Mouse (Mus musculus) cerebellum, postnatal 4 days (tissue): ENCODE measurements around the gene H6pd.

Experiments
- DNase-seq, 2 experiments: peaks; one replicate each; pipeline ENCODE4 v3.0.0; 2022; ENCODE audit warnings: low spot score in 2 of 2, mixed read lengths in 1 of 2

H6pd gene

DNA sequence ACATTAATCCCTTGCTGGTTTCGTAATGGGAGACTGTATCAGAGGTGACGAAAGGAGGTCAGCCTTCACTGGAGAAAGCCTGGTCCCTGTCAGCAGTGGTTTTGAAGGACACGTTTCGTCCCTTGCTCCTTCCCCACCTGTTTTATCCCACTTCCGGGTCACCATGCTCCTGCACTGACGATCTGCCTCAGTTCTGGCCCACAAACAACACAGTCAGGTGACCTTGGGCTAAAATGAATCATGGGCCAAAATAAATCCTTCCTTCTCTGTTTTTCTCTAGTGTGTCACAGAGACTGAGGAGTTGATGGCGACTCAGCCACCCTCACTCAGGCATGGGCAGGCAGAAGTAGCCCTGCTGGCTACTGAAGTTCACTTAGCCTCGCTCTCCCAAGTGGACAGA, 33.5 kb downstream of the H6pd start:
- DNase-seq = no peak

DNA sequence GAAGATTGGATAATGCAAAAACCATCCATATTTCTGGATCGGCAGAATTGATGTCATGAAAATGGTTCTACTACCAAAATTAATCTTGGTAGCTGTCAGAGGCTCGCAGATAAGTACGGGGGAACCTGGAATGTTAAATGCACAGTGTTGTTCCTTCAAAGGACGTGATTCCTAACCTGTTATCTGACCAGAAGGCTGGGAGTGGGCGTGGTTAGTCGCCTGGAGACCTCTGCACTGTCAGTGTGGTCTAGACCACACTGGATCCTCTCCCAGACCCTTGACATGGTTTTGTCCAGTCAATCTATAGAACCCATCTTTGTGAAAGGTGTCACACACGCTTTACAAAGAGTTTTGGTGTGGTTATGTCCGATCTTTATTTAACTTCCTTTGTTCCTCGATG, 37.4 kb downstream of the H6pd start:
- no peak for DNase-seq

DNA sequence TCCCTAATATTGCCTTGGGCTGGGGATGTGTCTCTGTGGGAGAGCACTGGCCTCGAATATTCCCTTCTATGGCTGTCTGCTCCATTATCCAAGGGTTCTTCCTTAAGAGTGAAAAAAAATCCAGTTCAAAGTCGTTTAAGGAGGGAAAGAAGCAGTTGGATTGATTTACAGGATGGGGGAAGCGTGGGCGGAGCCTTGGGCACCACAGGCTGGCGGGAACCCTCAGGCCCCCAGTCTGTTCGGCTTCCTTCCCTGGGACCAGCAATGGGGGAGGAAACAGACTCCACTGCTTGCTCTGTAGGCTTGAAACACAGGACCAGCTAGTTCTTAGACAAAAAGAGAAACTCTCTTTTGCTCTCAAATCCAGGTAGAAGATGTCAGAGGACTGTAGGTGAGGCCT, 40.3 kb downstream of the H6pd start:
- no peak for DNase-seq

DNA sequence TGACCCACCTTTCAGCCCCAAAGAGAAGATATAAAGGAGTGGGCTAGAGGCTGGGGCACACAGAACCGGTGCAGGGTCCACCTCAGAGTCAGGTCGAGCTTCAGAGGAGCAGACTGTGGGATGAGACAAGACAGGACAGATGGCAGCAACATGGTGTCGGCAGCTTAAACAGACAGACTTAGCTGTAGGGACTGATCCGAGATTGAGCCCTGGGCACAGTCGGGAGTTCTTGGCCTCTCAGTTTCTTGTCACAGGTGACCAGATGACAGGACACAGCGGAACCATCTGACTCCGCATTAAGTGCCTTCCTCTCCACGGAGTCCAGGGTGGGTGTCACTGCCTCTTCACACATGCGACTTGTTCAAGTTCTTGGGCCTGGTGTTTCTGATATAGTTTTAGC, 41.9 kb downstream of the H6pd start:
- no peak for DNase-seq

DNA sequence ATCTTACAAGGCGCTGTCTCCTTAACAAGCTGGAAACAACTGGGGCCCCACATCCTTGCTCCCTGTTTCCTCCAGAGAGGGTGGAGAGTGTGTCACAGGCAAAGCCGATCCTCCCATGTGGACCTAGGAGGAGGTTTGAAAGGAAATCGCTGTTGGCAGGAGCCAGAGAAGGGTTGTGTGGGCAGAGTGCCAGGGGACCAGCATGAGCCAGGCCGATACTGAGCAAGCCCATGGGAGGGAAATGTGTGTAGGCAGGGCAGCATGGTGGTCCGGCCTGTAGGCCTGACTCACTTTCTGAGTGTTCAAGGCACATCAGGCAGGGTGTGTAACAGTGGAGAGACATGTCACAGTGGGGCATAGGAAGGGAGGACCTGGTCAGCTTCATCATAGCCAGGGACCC, 42.6 kb downstream of the H6pd start:
- DNase-seq = peak in 1 of 2 experiments; percentile 60

DNA sequence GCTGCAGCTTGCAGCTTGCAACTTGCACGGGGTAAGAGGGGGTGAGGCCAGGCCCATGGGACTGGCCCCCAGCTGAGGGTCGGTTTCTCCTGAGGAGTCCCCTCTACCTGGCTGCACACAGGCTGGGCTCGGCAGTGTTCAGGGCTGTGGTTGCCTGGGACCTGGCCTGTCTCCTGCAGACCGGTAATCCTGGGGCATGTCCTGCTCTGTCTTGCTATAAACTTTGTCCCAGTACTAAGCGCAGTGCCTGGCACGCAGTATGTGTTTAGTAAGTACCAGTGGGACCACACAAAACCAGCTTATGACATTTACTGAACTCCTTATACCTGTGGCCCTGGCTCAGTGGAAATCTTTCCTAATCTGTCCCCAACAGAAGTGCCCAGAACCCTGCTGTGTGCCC, 43.2 kb downstream of the H6pd start:
- no peak for DNase-seq

DNA sequence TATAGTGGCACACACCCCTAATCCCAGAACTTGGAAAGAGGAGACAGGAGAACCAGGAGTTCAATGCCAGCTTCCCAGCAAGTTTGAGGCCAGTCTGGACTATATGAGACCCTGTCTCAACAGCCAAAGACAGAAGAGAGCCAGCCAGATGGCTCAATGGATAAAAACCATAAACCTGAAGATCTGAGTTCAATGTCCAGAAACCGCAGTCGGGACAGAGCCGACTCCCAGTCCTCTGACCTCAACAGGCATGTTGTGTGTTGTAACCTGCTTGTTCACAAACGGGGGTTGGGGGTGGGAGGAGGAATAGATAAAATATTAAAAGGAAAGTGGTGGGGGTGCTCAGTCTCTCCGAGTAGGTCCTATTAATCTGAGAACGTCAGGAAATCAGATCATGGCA, 43.6 kb downstream of the H6pd start:
- DNase-seq = no peak

DNA sequence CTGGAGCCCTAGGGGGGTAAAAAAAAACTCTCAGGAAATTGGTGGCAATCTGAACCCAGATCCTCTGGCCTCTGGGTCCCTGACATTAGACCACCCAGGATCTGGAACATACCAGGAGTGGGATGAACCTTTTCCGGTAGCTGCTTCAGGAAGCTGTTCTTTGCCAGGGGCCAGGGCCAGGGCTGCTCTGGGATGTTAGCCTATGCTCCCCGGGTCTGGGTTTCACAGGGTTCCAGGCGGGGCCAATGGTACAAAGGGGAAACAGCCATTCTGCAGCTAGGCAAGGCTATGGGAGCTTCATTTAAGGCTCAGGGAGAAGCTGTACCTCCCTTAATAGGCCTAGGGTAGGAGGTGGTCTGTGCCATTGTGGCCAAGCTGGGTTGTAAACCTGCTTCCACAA, 44.1 kb downstream of the H6pd start:
- DNase-seq = no peak

DNA sequence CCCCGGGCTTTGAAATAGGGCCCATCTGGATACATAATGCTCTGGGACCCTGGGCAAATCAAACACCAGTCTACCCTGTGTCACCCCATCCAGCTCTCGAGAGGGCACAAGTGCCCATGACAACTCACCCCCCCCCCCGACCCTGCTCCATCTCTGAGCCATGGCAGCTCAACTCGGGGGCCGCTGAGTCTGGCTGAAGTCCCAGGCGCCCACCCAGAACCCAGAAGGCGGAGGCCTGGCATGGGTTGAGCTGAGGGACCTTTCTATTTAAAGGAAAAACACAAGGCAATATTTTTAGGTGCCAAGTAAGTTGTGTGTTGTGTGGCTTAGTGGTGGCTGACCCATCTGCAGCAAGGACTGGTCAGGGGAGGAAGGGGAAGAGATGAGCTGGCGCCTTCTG, 44.5 kb downstream of the H6pd start:
- DNase-seq = no peak

DNA sequence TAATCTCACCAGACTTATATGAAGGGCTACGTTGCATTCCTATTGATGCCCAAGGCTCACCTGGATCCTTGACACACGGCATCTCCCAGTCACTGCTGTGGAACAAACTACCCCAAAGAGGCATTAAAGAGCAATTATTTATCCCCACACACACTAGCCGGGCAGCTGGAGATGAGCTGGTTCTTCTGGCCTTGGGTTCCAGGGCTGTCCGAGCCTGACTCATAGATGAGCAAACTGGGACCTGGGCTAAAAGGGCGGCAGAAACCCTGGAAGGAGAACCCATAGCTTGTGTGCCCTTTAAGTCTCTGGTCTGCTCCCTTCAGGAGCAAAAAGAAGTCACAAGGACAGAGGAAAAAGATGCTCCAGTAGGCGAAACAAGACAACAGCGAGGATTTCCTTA, 48.4 kb downstream of the H6pd start:
- DNase-seq = no peak

DNA sequence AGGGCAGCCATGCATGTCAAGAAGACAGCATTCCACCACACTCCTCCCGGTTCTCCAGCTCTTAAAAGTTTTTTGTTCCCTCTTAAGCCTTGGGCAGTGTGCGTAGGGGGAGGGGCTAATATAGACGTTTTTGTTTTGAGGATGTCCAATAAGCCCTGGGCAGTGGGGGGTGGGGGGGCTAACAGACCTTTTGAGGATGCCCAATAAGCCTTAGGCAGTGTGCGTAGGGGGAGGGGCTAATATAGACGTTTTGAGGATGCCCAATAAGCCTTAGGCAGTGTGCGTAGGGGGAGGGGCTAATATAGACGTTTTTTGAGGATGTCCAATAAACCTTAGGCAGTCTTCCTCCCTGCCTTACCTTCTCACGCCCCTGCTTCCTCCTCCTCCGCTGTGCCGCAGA, 49.0 kb downstream of the H6pd start:
- DNase-seq = no peak

DNA sequence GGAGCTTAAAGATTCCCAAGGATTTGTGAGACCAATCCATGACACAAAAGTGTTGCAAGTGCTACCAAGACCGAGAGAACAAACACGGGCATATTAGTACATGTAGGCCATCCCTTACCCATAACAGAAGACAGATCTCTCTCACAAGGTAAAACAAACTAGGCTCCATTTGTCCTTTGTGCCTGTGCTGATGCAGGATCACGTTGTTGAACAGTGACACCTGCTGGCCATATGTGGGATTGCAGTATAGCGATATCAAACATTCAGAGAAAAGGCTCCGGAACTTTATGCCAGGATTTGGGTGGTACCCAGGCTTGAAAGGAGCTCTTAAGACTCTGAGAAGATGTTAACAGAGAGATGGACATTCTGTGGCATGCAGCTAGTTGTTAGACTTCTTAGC, 50.3 kb downstream of the H6pd start:
- peak; percentile 79 to 86 for DNase-seq

DNA sequence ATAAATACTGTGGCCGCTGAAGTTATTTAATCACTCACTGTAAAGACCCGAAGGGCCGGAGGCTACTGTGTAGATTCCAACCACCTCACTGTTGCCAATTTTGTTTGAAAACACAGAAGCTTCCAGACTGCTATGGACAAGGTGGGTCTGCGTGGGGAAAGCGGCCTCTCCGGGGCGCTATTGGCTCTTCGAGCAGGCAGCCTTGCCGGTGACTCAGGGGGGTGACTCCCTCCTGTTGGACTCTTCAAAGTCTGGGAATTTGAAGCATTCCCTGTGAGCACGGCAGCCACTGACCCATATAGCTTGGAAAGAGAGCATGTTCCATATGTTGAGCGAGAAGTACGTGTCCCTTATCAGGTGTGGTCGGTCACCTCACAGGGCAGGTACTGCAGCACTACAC, 52.8 kb downstream of the H6pd start:
- DNase-seq = no peak

DNA sequence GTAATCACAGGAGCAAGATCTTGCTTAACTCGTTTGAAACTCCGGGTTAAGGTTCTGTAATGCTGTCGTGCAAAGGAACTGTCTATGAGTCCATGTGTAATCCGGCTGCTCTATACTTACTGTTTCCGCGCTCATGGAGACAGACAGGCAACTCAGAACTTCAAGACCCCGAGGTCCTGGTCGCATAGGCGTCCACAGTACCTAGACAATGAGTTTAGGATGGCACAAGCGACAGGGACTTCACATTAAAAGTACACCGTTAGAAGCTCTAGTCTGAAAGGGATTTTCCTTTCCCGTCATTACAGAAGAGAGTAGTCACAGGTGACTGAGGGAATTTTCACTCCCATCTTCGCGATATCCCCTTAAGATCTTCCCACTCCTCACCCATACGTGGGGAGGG, 53.2 kb downstream of the H6pd start:
- DNase-seq = no peak

DNA sequence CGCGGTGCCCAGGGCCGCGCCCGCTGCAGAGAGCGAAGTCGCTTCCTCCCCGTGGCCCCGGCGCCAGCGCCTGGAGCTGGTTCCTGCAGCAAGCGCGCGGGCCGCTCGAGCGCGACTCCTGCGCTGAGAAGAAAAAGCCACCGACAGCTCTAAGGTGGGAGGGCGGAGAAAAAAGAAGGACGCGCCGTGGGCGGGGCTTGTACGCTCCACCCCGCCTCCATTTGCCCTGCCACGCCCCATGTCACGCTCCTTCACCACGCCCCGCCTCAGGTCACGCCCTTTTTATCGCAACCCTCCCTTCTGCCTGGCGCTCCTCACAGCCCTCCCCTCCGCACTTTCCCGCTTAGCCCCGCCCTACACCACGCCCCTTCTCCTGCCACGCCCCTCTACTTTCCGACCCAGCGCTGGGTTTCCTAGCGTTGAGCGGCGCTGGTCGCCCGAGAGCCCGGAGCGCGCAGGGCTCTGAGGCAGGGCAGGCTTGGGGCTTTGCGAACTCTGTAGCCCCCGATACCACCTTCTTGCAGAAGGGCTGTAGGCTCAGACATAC, 53.9 kb downstream of the H6pd start, which contains the start of gene Spsb1:
Spsb1 (minus strand) TSS at position 151 of the 547 bp plus-strand sequence.
- peak; percentile 89 to 93 for DNase-seq

DNA sequence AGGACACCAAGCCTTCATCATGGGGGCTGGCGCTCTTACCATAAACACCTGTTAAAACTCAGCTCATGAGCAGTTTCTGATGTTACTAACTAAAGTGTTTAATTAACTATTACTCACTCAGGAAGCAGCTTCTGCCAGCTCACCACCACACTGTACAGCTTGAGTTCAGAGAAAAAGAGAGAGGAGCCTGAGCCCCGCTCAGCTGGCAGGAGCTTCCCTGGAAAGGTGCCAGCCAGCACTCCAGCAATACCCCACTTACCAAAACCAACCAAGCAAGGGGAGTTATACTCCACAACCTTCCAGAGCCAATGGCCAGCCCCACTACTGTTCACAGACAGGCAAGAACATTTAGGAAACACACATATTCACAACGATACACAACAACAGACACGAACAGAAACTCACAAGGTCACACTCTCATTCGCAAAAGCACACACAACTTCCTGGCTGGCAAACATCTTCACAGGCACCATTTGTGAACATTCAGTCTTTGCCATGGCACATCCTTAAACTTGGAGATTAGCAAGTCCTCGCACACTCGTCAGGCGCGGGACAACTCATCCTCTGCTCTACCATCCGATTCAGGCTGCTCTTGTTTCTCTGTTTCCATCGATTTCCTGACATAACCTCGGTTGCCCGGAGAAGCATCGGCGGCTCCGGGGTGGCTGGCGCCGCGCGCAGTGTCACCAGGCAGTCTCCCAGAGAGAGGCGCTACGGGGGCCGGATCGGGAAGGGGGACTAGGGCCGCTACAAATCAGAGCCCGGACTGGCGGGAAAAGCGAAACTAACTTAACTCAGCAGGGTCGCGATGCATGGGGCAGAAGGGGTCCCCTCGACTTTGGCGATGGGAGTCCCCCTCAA, 55.0 kb downstream of the H6pd start:
- DNase-seq = peak in 1 of 2 experiments; percentile 67

DNA sequence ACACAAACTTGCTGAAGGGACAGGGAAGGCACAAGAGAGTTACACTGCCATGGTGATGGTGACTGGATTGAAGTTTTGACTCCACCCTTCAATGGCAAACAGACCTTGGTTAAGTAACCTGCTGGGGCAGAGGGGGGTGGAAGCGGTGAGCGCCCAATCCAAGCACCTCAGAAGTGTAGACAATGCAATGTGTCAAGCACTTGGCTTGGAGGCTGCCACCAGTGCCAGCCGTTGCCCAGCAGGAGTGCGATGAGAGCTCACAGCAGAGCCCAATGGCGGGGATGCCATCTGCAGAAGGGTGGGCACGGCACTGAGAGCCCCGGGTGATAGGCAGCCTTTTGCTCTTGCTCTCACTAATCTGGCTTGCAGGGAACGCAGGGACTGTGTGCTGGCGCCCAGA, 56.6 kb downstream of the H6pd start:
- DNase-seq = peak in 1 of 2 experiments; percentile 38

DNA sequence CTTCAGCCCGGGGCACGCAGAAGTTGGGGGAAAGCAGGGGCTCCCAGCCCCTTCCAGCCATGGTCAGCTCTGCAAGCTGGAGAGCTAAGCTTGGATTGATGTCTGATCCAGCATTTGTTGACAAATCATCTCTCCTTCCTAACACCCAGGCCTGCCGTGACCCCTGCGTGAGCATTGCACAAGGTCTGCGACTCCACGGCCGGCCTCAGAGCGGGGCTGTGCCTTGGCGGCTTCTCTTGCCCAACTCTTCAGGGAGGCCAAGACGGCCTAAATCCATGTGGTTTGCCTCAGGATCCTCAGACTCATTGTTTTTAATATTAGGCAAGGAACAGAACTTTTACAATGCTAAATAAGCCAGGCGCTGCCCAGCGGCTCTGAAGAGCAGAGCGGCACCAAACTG, 57.6 kb downstream of the H6pd start:
- no peak for DNase-seq

DNA sequence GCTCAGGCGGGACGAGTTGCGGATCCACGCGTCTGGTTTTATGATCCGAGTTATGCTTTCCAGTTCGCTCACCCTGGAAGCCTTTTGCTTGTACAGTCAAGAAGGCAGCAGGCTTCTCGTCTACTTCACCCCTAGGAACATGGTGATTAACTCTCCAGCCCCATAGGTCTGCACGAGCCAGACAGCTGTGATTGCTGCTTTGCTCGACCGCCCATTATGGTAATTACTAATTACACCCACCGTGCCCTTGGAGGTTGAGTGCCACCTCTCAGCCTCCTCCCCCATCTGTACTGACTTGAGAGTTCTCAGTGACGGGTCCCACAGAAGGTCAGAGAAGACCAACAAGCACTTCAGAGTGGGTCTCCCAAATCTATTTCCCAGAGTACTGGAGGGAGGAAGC, 59.1 kb downstream of the H6pd start:
- DNase-seq = no peak

DNA sequence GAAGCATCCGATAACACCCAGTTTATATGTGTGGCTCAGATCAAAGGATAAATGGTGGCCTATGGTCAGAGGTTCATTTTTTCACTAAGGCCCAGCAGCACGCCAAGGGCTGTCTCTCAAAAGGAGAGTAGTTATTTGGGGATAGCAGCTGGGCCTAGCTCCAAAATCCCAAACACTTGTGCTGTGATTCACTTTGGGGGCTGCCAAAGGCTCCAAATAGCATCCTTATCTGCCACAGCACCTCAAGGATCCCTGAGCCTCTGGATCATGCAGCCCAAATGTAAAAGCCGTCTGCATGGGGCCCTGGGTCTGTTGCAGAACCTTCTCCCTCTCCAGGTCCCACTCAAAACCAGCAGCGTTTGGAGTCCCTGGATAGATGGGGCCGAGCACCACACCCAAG, 60.7 kb downstream of the H6pd start:
- DNase-seq = no peak

DNA sequence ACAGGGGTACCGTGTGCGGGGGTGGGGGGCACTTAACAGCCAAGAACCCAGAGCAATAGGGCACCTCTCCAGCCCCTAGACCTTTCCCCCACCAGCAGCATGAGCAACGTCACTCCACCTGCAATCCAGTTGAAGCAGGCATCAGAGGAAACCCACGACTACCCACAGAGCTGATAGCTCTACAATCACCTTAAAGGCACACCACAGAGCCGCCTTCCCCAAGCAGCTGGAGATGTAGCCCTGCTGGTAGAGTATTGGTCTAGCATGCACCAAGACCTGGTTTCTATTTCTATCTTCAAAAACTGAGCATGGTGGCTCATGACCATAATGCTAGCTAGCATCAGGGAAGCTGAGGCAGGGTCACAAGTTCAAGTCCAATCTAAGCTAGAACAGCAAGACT, 61.4 kb downstream of the H6pd start:
- no peak for DNase-seq

DNA sequence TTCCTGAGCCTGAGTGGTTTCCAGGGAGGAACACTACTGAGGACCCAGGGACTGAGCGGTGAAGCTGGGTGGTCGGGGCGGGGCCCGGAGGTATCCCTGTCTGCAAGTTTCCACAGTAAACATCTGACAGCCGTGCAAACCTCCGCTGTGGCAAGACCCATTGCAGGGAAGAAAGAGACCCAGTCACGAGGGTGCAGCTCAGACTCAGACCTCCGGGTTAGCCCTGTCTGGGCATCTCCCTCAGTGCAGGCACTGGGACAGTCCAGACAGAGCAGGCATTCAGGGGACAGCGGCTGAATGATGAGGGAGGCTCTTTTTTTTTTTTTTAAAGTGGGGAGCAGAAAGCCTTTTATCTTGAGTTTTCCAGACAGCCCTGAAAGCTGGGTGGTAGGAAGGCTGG, 63.6 kb downstream of the H6pd start:
- DNase-seq = no peak

DNA sequence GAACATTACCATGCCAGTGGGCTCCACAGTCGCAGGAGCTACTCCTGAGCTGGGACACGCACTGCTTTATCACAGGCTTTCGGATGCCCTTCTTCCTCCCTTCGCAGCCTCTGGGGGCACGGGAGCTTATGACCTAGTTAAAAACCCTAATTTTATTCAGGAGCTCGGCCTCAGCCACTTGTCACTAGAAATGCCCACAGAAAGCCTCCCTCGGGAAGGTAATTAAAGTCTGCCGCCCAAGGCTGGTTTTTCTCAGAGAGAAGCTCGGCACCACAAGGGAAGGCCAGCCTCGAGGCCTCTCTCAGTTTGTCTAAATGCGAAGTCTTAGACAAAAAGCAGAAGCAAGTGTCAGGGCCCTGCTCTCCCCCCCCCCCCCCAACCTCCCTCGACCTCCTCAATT, 64.6 kb downstream of the H6pd start:
- DNase-seq = no peak
